Mouse (Mus musculus) G1E (cell line): Measurements from ENCODE around the gene Dnajb5. TPM values are rescaled to one million over a fixed set of nuclear protein-coding genes. Genes with fewer than 3 reads are reported as not detected.

Source experiments
- ATAC-seq: 2 replicates; pipeline ENCODE4 v1.8.0; 2016; ENCODE audit warnings: mild to moderate bottlenecking; ENCODE audit not compliant: insufficient number of reproducible peaks, poor library complexity, low FRiP score, severe bottlenecking; ENCODE audit errors: extremely low read depth
- DNase-seq: peaks from one replicate; pipeline ENCODE4 v3.0.0; 2012; ENCODE audit warnings: low spot score
- H3K27me3 ChIP-seq: 2 replicates; pipeline ENCODE4 v1.6.1; 2012; ENCODE audit warnings: mild to moderate bottlenecking, low read length, inconsistent platforms; ENCODE audit not compliant: insufficient read depth
- H3K36me3 ChIP-seq: replicated peaks from 2 replicates; pipeline ENCODE3; 2012; ENCODE audit warnings: mild to moderate bottlenecking, inconsistent platforms
- H3K4me1 ChIP-seq: 2 replicates; pipeline ENCODE4 v1.6.1; 2012; ENCODE audit warnings: low read depth, low read length, inconsistent platforms, mixed read lengths; ENCODE audit not compliant: insufficient read depth
- H3K4me3 ChIP-seq: 2 replicates; pipeline ENCODE4 v1.5.1; 2012; ENCODE audit warnings: low read depth, mild to moderate bottlenecking, inconsistent platforms, low read length, moderate library complexity, mixed read lengths
- H3K9me3 ChIP-seq: replicated peaks from 2 replicates; pipeline ENCODE4 v1.6.1; 2012; ENCODE audit warnings: inconsistent platforms
- CTCF ChIP-seq: IDR thresholded peaks from 2 replicates; pipeline ENCODE4 v1.5.1; 2012; ENCODE audit warnings: low read depth, low read length, inconsistent platforms, mixed read lengths
- GATA1 ChIP-seq: IDR thresholded peaks from 2 replicates; pipeline ENCODE4 v1.6.1; 2012; ENCODE audit warnings: borderline replicate concordance, low read length, inconsistent platforms, mixed read lengths
- GATA2 ChIP-seq: IDR thresholded peaks from 2 replicates; pipeline ENCODE4 v1.6.1; 2012; ENCODE audit warnings: low read depth, low read length, inconsistent platforms, borderline replicate concordance
- POLR2AphosphoS5 ChIP-seq: IDR thresholded peaks from 2 replicates; pipeline ENCODE4 v1.6.1; 2012; ENCODE audit warnings: low read depth, low read length, inconsistent platforms; ENCODE audit not compliant: insufficient replicate concordance
- TAL1 ChIP-seq: conservative IDR thresholded peaks from 2 replicates; pipeline ENCODE4 v1.6.1; 2012; ENCODE audit warnings: low read depth, low read length, inconsistent platforms, mixed read lengths
- polyA plus RNA-seq: library from polyadenylated mRNA; stranded (reverse); fragments of >175 nt; gene quantifications from 2 replicates; pipeline ENCODE4 v1.2.3, GENCODE M21; 2012
- total RNA-seq, 2 experiments: library from RNA; stranded (forward) in 1 of 2; stranded (reverse) in 1 of 2; fragments of 200-1000 nt in 1 of 2; fragments of >200 nt in 1 of 2; fragmentation: Nextera tagmentation in 1 of 2; gene quantifications; 2 replicates each; pipeline ENCODE4 v1.2.3; 2014 to 2017

The Dnajb5 gene
- total and polyA plus RNA-seq, 3 experiments: 1.2 to 7.5 (median 1.5) TPM

DNA sequence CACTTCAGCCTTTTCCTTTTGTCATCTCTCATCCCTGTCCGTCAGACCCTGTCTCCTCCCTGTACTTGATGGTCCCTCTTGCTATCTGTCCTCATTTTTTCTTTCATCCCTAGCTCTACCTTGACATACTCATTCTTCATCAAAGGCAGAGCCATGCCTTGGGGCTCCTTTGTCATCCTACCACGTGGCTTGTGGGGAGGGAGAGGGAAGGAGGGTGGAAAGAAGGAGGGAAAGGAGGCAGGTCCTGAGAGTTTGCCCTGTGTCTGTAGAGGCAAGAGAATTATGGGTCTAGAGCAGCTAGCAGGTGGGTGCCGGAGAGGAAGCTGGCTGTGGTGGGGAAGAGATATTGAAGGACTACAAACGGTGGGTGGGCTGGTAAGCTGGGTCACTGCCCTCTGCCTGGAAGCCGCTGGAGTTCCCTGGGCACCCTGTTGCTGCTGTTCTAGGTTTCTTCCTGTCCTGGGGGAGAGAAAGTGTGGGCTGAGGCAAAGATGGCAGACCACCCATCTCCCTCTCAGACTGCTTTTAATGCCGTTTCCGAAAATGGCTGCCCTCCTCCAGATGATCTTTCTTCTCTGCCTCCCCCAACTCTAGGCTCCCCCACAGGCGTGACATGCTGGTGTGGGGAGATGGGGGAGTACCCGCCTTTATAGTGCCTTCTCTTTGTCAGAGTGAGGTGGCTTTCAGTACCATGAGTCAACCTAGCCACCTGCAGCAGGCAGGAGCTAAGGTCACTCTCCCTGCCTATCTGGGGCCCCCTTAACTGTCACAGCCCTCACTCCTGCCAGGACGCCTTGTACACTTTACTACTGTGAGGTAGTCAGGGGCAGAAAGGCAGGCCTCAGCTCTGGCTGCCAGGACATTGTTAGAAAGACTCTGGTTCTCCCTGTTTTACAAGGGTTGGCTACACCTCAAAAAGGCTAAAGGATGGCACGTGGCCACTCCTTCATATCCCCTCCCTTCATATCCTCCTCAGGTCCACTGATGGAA is 1.9 kb downstream of the Dnajb5 start:
- no peaks in the 10 kb centered on the region for H3K9me3 ChIP-seq
- no peak overlapping the region for H3K4me3 ChIP-seq
- ATAC-seq: no peak
- no peak for DNase-seq
- TF ChIP-seq POLR2AphosphoS5: no peak
- peaks cover 16% of the 10 kb centered on the region for H3K27me3 ChIP-seq
- H3K36me3 ChIP-seq: peaks cover 7% of the 10 kb centered on the region
- peaks cover 60% of the 10 kb centered on the region for H3K4me1 ChIP-seq

DNA sequence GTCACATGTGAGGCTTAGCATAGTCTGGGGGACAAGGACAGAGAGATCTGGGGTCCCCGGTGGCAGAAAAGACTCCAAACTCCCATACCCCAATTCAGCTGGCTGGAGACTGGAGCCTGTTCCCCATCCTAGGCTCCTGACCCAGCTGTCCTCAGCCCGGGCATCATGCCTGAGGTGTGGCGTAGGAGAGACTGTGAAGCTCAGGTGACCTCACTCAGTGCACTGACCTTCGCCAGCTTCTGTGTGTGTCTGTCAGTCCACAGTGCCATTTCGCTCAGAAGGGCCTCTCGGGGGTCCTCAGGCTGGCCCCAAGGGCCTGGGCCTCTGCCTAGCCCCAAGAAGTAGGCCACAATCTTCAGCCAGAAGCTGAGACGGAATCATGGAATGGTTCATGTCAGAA is 2.9 kb downstream of the Dnajb5 start:
- ATAC-seq (no peak), DNase-seq (no peak)
- peaks cover 63% of the 10 kb centered on the region for H3K4me1 ChIP-seq
- no peak for TF ChIP-seq TAL1
- H3K36me3 ChIP-seq: peaks cover 17% of the 10 kb centered on the region
- no peak overlapping the region for H3K4me3 ChIP-seq
- H3K9me3 ChIP-seq: no peaks in the 10 kb centered on the region
- H3K27me3 ChIP-seq: peaks cover 10% of the 10 kb centered on the region

DNA sequence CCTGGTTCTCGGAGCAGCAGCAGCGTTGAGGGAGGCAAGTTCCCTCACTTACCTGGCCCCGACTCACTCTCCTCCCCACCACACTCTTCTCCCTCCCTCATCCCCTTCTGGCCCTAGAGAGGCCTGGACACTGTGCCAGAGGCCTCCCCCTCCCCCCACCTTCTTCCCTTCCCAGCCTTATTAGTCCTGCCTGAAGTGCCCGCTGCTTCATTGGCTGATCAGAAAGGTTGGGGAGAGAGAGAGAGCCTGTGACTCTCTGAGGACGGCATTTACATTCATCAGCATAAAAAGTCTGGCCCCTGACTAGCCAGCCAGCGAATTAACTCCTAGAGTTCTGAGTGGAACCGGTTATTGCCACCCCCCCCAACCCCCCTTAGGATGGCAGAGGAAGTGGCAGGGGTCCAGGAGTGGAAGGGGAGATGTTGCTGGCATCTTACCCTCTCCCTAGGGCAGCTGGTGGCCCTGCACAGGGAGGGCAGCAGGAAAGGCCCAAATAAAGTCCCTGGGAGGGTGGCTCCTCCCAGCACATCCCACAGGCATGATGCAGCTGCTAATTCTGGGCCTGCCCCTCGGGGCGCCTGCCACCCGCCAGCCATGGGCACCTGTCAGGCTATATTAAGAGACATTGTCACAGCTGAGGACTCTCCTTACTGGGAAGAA is 4.0 kb downstream of the Dnajb5 start:
- Histone ChIP-seq H3K4me1 (peaks cover 69% of the 10 kb centered on the region), H3K36me3 (peaks cover 17% of the 10 kb centered on the region), H3K27me3 (peaks cover 6% of the 10 kb centered on the region), H3K9me3 (no peaks in the 10 kb centered on the region), H3K4me3 (no peak overlapping the region)
- TF ChIP-seq TAL1: no peak
- TF ChIP-seq POLR2AphosphoS5: no peak
- no peak for ATAC-seq
- no peak for DNase-seq

DNA sequence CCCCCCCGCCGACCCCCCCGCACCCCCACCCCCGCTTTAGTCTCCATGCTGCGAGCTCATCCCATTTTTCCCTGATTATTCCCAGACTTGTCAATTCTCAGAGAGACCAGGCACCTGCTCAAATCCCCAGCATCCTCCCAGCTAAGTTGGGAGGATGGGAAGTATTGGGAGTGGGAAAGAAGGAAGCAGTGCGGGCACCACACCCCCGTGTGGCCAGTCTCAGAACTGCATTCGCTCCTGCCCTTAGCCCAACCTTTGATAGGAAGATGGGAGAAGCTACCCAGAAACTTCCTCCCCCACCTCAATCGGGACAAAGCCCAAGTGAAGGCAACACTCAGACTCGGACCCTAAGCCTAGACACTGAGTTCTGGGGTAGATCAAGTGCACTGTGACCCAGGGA is 4.7 kb downstream of the Dnajb5 start:
- no peak for ATAC-seq
- Histone ChIP-seq H3K4me1 (peaks cover 70% of the 10 kb centered on the region), H3K4me3 (no peak overlapping the region), H3K27me3 (peaks cover 6% of the 10 kb centered on the region), H3K36me3 (peaks cover 17% of the 10 kb centered on the region), H3K9me3 (no peaks in the 10 kb centered on the region)
- peak; percentile 35 for DNase-seq
- TF ChIP-seq CTCF (peak; percentile 98), GATA1 (no peak)

DNA sequence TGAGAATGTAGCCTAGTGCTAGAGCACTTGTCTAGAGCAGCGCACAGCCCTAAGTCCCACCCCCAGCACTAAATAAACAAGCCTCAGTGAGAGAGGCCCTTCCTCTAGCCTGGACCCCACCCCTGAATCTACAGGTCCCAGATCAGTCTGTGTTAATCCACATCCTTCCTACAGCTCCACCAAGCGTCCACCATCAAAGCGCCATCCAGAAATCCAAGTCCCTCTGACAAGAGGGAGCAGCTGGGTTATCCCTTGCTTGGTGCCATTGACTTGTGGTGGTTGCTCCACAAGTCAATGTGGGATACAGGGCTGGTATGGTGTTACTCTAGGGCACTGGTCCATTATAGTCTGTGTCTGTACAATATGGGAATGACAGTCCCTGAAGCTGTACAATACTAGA is 5.6 kb downstream of the Dnajb5 start:
- no peak overlapping the region for H3K4me3 ChIP-seq
- peaks cover 61% of the 10 kb centered on the region for H3K4me1 ChIP-seq
- DNase-seq (no peak), ATAC-seq (no peak)
- peaks cover 17% of the 10 kb centered on the region for H3K36me3 ChIP-seq
- TF ChIP-seq CTCF: no peak
- no peak for TF ChIP-seq GATA1
- TF ChIP-seq POLR2AphosphoS5: no peak
- no peak for TF ChIP-seq GATA2
- TF ChIP-seq TAL1: no peak
- no peaks in the 10 kb centered on the region for H3K9me3 ChIP-seq
- H3K27me3 ChIP-seq: peaks cover 6% of the 10 kb centered on the region; the same call in 1 of the 2 replicates

DNA sequence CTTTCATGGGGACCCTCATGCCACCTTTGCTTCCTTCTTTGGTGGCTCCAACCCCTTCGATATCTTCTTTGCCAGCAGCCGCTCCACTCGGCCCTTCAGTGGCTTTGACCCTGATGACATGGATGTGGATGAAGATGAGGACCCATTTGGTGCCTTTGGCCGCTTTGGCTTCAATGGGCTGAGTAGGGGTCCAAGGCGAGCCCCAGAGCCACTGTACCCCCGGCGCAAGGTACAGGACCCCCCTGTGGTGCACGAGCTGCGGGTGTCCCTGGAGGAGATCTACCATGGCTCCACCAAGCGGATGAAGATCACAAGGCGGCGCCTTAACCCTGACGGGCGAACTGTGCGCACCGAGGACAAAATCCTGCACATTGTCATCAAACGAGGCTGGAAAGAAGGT is 7.0 kb downstream of the Dnajb5 start:
- DNase-seq: no peak
- peaks cover 8% of the 10 kb centered on the region; the same call in 1 of the 2 replicates for H3K27me3 ChIP-seq
- H3K4me3 ChIP-seq: no peak overlapping the region

DNA sequence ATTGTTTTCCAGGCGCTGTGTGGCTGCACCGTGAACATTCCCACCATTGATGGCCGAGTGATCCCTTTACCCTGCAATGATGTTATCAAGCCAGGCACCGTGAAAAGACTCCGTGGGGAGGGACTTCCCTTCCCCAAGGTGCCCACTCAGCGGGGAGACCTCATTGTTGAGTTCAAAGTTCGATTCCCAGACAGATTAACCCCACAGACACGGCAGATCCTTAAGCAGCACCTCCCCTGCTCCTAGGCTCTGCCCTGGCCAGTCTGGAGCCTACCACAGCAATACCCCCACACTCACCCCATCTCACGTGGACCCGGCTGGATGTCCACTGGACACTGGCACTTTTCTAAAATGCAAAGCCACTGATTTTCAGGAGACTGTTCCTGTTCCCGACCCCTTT is 7.7 kb downstream of the Dnajb5 start:
- TF ChIP-seq GATA1: no peak
- Histone ChIP-seq H3K4me1 (peaks cover 39% of the 10 kb centered on the region), H3K9me3 (no peaks in the 10 kb centered on the region), H3K4me3 (no peak overlapping the region), H3K36me3 (peaks cover 17% of the 10 kb centered on the region), H3K27me3 (peaks cover 9% of the 10 kb centered on the region; the same call in 1 of the 2 replicates)
- ATAC-seq: no peak
- DNase-seq: no peak

More for the DNA sequence above, 7.0 kb downstream of the Dnajb5 start:
- Histone ChIP-seq H3K36me3 (peaks cover 17% of the 10 kb centered on the region), H3K4me1 (peaks cover 47% of the 10 kb centered on the region), H3K9me3 (no peaks in the 10 kb centered on the region)
- no peak for ATAC-seq
- TF ChIP-seq POLR2AphosphoS5 (no peak), CTCF (no peak), GATA2 (no peak), GATA1 (no peak), TAL1 (no peak)
